Mouse (Mus musculus) neural tube, postnatal 0 days (tissue): ENCODE results near the gene Clptm1l. TPM values are rescaled to one million over a fixed set of nuclear protein-coding genes. Genes with fewer than 3 reads are reported as not detected.

Experiments
- polyA plus RNA-seq: library from polyadenylated mRNA; unstranded; fragments of >200 nt; fragmentation: Nextera tagmentation; extraction: Ambion mirVana; gene quantifications from 2 replicates; pipeline ENCODE4 v1.2.1, GENCODE M21; 2015

The Clptm1l gene
- 131 and 144 TPM in 2 replicates for polyA plus RNA-seq

GRCm38 (mm10) chr13:73603522-73604155 is at the start of gene Clptm1l:
Gene Clptm1l (plus strand): TSS chr13:73604006.

GRCm38 (mm10) chr13:73626745-73627549 is 23.1 kb downstream of the Clptm1l start, which contains the start of gene Tert:
Gene Tert (plus strand): TSS chr13:73626911.

Other genes starting within 250 kb of the Clptm1l start
- gene Lpcat1, start 136.8 kb upstream of the Clptm1l start, polyA plus RNA-seq: 70.0 and 73.0 TPM in 2 replicates
- 0.17 TPM in 2 replicates for gene Slc6a3, start 67.3 kb upstream of the Clptm1l start, polyA plus RNA-seq
- 3.0 and 4.0 TPM in 2 replicates for gene Tert, start 22.9 kb downstream of the Clptm1l start, polyA plus RNA-seq
- not detected in 2 replicates for gene Slc6a18, start 74.0 kb downstream of the Clptm1l start, polyA plus RNA-seq
- 0.23 and 0.68 TPM in 2 replicates for gene Slc6a19, start 100.9 kb downstream of the Clptm1l start, polyA plus RNA-seq
- 4.2 and 5.3 TPM in 2 replicates for gene Slc12a7, start 129.1 kb downstream of the Clptm1l start, polyA plus RNA-seq
- 11.9 and 13.5 TPM in 2 replicates for gene Nkd2, start 243.6 kb downstream of the Clptm1l start, polyA plus RNA-seq